Mouse (Mus musculus) kidney, postnatal 10 days (tissue): Measurements from ENCODE around the gene Slc35e2.
A peak's percentile ranks its signal among the peaks of the same experiment; 100 is the strongest.

Source experiments
- DNase-seq: peaks from one replicate; pipeline ENCODE4 v3.0.0; 2021; ENCODE audit warnings: mixed read lengths

Gene Slc35e2

DNA sequence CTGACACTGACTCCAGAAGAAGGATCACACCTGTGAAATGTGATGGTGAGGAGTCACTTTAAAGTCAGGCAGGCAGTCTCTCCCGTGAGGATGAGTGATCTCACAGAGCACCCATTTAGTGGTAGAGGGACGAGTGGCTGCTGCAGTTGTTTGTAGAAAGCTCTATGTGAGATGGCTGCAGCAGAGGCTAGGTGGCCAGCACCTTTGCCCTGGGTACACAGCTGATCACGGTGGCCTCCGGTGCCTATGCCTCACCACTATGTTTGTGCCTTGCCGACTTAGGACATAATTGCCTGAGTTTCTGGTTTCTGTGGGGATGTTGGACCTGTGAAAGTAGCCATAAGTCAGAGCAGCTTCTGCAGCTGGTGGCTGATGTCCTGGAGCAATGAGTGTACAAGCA is 23.5 kb upstream of the Slc35e2 start:
- DNase-seq: no peak

DNA sequence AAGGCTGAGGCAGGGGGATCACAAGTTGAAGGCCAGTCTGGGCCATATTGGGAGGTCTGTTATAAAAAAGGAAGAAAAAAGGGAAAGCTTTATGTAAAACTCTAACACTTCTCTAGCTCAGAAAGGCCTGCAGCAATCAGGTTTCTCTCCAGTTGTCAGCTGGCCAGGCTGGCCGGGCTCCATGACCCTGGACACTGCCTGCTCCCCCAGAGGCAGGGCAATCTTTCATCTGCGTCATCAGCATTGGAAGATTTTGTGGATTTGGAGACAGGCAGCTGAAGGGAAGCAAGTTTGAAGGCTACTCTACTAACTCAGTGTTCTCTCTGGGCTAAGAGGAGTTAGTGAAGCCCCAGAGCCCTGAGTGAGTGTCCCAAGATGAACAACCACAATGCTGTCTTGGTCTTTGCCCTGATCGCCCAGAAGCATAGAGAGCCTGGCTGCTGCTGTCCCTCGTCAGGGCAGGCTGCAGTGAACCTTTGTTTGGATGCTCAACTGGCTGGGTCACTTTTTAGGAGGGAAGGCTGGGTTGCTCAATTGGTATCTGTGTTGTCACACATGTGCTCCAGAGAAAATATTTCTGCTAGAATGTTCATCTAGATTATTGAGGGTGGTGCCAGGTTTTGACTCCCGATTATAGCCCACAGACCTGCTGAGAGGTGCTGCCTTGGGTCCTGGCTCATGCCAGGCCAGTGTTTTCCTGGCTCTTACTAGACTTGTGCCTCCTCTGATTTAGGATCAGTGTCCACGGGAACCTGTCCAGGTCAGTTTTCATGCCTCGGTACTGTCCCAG is 22.7 kb upstream of the Slc35e2 start:
- DNase-seq: peak; percentile 74

DNA sequence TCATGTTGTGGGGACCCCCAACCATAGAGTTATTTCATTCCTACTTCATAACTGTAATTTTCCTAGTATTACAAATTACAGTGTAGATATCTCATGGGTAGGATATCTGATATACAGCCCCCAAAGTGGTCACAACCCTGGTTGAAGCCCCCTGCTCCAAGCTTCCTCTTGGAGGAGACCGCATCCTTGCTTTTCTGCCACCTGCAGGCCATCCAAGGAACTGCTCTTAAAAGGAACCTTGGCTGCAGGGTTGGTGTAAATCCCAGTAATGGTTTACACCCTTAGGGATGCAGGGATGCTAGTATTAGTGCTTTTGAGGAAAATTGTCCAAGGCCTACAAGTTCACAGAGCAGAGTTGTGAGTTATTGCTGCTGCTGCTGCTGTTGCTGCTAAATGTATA is 20.8 kb upstream of the Slc35e2 start:
- DNase-seq: peak; percentile 77

DNA sequence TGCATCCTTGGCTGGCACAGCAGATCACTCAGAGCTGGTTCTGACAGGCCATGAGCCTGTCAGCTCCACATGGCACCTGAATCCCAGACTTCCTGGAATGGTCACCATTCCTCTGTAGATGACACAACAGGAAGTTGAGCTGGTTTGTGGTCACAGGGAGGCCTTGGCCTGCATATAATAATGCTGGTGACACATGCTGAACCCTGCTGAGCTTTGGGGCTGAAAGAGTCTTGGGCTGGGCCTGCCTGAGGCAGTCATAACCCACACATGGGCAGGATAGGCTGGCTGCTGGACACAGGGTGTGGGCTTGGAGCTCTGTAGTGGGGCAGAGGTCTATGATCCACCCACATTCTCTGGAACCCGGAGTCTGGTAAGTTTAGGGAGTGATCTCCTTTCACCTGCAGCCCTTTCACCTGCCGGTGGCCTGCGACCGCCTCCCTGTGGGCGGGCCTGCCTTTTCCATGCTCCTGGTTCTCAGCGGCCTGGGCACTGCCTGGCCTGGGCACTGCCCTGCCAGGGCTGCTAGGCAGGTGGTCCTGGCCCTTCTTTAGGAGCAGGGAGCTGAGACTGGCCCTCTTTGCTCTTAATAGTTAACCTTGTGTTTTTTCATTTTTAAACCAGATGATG is 18.8 kb upstream of the Slc35e2 start:
- DNase-seq: no peak

DNA sequence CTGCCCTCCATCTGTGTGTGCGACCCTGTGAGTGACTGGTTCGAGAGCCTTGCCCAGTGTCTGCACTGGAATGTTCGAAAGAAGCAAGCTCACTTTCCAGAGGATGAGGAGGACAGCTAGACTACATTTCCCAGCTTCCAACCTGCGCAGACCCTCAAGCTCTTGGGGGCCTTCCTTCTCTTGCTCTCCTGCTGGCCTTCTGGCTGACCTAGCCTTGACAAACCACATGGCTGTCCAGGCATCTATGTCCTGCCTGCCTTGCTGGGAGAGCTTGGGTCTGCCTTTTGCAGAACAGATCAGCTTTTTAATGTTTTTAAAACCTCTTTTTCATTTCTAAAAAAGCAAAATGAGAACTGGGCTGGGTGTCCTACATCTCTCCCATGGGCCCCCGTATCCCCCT is 11.9 kb upstream of the Slc35e2 start:
- DNase-seq: no peak

DNA sequence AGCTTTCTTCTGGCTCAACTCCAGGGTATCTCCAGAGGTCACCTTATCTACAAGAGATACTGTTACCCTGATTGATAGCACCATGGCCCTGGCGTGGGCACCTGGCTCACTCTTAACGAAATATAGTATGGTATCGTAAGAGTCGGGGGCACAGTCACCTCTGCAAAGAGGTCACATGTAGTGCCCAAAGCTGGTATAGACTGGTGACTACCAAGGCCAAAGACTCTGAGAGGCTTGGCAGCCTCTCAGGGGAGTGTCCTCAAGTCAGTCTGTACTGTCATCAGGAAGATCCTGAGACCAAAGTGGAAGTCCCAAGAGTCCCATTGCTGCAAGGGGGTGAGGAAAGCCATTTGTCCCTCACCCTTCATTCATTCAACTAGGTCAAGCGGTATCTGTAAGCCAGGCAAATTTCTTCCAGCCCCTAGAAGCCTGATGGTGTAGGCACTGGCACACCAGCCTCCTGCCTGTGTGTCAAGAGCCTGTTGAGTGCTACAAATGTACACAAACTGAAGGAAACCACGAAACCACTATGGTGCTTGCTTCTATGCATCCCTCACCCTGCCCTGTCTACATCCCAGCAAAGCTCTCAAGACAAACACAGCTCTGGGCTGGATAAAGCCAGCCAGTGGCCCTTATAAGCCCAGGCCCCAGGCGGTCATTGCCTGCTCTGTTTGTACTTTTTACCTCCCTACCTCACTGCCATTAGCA is 10.1 kb upstream of the Slc35e2 start:
- DNase-seq: no peak

DNA sequence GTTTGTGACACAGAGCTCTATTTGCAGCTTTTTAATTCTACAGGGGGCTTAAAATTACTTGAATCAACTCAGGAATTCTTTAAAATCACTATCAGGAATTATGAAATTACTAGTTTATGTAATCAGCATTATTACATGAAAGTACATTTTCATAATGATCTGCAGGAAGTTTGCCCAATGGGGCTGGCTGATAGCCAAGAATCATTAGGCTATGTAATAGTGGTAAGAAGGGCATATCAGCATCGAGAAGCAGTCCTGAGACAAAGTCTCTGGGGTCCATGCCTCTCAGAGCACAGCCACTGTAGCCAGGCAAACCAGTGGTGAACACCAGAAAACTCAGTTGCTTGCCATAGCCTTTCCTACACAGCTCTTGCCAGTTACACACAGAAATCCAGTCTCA is 7.4 kb upstream of the Slc35e2 start:
- DNase-seq: no peak

DNA sequence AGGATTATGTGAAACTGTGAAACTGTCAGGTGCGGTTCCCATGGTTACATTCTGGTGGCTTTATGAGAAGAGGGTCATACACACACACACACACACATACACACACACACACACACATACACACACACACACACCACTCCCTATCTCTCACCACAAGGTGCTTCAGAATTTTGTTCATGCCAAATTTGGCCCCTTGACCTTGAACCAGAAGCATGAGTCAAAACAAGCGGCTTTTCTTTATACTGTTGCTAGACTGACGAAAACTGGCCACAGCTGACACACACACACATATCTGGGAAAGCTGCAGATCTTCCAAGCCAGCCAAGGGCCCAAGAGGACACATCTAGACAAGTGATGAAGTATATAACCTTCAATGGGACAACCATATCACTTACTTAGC is 5.4 kb upstream of the Slc35e2 start:
- DNase-seq: no peak

DNA sequence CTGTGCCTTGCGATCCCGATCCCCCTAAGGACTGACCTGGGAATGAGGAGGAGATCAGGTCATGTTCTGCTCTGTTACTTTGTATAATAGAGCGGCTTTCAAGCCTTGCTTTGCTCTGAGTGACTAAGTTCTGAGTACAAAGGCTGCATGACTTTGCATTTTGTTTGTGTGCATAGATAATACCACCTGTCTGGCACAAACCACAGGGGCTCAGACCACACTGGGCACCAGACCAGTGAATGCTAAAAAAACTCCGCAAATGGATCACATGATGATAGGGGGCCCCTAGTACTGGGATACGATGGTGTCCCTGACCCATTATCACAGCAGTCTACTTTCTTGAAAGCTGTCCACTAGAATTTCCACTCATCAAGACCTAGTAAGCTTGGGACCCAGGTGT is 4.6 kb upstream of the Slc35e2 start:
- no peak for DNase-seq

DNA sequence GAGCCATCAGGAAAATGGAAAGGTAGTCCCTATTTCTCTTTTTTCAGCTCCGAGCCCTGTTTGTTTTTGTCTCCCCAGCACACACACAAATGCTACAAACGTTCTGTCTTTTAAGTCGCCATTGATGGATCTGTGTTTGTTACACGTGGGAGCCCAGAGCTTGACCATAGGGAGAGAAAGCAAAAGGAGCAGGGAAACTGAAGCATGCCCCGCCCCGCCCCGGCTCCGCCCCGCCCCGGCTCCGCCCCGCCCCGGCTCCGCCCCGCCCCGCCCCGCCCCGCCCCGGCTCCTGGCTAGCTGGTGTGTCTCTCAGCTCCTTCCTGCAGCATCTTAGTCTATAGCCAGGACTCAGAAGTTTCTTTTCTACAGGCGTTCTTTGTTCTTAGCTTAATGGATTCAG is 2.7 kb upstream of the Slc35e2 start:
- DNase-seq: no peak

DNA sequence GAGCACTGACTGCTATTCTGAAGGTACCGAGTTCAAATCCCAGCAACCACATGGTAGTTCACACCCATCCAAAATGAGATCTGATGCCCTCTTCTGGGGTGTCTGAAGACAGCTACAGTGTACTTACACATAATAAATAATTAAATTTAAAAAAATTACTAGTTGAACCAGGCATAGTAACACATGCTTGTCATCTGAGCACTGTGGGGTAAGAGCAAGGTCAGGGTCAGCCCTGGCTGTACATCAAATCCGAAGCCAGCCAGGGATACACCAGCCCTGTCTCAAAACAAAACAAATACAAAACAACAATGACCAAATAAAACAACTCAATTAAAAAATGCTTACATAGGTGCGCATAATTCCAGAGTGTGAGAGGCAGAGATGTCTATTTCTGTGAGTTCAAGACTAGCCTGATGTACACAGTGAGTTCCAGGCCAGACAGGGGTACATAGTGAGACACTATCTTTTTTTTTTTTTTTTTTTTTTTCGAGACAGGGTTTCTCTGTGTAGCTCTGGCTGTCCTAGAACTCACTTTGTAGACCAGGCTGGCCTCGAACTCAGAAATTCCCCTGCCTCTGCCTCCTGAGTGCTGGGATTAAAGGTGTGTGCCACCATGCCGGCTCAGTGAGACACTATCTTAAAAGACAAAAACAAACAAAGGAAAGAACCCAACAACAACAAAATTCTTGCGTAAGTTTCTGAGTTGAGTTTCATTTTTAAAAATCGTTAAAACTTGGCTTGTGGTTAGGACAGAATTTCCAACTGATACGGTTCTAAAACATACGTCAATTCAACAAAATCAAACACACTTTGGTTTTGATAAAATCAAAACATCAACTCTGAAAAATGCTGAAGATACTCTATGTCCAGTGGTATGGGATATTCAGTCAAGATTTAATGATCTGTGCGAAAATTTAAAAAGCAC is 1.1 kb upstream of the Slc35e2 start:
- no peak for DNase-seq

DNA sequence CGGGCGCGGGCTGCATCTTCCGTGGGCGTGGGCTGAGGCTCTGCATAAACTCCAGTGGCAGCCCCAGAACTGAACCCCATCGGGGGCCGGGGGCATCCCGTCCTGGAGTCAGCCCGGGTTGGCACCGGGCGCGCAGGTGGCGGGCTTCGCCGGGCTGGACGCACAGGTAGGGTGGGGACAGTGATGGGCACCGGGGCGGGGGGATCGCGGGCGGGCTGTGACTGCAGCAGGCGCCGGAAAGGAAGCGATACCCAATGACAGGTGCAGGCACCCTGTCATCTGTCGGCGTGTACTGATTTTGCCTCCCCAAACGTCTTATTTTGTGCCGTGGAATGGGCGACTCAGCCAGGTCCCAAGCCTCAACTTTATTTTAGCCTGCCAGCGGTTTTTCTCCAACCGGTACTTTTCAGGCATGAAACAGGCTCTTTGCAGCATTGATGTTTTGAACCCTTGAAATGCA is 811 bp downstream of the Slc35e2 start:
- no peak for DNase-seq

DNA sequence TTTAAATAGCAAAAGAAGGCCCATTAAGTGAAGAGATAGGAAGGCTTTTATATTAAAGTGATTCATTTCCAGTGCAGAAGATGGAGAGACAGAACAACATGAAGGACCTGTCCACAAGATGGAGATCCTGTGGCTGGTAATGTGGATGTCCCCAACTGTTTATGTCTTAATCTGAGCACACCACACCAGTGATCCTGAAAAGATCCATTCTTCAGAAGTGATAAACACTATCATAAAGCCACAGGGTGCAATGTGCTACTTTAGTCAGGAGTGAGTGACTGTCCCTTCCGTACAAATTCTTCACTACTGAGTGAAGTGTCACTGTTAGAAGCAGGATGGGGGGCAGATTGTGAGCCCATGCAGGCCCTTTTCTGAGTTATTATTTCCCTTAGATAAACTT is 1.5 kb downstream of the Slc35e2 start:
- no peak for DNase-seq

DNA sequence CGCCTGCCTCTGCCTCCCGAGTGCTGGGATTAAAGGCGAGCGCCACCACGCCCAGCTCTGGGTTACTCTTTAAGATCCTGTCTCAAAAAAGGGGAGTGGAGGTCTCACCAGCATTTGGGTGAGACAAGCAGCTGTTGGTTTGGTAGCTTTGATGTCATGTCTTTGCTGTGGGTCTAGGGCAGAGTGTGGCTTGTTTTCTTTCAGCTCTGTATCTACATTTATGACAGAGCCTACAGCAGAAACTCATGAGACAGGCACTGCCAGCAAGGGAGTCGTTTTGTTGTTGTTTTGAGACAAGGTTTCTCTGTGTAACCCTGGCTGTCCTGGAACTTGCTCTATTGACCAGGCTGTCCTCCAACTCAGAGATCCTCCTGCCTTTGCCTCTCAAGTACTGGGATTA is 2.6 kb downstream of the Slc35e2 start:
- DNase-seq: no peak

DNA sequence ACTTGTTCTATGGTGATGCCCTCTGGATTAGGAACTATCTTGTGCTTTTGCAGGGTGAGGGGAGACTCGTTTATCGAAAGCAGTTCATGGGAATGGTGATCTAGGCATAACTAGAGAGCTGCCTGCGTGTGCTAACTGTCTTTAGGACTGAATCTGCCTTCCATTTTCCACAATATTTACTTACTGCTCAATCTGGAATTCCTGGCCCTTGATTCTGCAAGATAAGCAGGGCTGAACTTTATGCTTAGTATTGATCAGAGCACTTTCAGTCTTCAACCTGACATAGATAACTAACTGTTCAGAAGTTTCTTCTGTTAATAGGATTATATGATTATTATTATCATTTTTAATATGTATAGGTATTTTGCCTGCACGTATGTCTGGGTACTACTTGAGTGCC is 3.9 kb downstream of the Slc35e2 start:
- DNase-seq: no peak

DNA sequence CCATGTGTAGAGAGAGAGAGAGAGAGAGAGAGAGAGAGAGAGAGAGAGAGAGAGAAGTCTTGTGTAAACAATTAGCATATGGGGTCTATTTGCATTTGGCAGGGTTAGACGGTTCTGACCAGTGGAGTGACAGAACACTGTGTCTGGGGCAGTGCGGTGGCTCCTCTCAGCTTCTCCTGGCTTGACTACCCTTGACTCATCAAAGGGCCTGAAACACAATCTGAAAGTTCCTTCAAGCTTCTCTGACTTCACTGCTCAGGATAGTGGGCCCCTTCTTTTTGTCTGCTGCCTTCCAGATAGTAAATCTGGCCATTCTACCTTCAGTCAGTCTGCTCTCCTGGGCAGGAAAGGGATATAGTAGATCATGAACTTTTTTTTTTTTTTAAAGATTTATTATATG is 5.6 kb downstream of the Slc35e2 start:
- no peak for DNase-seq

DNA sequence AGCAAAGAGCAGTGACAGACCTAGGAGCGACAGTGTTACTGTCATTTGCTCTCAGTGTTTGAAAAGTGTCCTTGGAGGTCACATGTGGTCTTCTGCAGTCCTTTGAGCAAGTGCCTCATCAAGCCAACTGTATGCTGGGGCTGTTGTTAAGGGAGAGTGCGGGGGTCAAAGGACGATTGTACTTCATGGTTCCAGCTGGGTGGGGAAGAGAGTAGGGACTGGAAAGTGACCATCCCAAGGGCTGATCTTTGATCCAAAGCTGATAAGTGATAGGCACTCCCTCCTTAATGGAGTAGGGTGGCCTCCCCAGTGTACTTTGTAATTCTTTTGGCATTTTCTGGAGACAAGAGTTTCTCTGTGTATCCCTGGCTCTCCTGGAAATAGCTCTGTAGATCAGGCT is 10.6 kb downstream of the Slc35e2 start:
- no peak for DNase-seq

DNA sequence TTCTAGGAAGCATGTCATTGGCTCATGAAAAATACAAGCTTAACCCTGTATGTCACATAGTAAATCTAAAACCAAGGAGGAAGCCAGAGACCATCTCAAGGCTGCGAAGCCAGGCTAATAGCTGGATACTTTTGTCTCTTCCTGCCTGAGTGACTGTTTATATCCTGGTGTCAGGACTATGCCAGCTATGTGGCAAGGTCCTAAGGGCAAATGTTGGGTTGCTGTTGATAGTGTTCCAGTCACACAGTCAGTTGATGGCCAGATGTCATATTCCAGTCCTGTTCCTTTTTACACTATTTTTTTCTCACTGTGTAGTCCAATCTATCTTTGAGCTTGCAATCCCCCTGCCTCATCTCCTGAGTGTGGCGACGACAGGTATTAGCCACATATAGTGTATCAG is 12.0 kb downstream of the Slc35e2 start:
- no peak for DNase-seq

DNA sequence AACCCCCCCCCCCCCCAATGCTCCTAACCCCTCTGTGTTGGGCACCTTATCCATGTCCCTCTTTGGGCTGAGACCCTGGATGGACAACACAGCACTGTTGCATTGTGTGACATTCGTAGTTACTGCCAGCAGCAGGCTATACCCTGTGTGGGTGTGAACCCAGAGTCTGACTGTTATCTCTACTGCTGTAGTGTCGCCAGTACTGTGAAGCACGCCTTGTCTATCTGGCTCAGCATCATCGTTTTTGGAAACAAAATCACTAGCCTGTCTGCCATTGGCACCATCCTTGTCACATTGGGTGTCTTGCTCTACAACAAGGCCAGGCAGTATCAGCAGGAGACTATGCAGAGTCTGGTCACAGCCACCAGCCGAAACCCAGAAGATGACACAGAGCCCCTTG is 17.1 kb downstream of the Slc35e2 start:
- no peak for DNase-seq

DNA sequence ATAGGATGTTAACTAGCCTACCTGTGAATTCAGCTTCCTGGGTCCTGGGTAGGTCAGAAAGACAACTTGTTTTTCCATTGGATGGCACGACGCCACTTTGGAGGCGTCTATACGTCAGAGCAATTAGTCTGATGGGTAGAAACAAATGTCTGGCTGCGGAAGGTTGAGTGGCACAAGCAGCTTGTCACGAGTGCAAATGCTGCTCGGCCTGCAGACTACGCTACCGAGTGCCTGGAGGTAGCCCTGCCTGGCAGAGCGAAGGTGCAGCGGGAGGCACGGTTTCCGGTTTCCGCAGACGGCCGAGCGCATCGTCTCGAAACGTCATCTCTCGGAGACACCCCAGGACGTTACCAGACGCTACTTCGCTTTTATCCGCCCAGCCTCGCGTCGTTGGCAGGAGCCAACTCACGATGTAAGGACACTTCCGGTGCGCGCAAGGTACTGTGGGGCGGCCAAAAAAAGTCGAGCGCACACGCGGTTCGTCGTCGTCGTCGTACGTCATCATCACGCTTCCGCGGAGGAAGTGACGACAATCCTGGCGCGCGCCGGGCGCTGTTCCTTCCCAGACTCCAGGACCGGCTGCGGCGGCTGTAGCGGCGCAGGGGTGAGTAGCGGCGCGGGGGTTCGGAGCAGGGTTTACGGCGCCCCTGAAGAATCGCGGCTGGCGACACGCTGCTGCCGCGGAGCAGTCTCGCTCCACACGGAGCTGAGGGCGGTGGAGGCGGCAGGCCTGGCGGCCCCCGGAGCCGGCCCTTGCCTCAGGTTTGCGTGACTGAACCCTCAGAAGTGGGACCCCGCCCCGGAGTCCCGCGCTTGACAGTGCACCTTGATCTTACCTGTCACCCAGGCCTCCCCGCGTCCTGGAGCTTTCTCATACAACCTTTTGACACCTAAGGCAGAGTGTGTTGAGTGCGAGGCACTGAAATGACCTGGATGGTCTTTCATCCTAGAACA is 23.4 kb downstream of the Slc35e2 start, which contains the start of gene Cdk11b:
TSS of gene Cdk11b (plus strand) at position 517 of the 954 bp plus-strand sequence.
- peak; percentile 98 for DNase-seq

DNA sequence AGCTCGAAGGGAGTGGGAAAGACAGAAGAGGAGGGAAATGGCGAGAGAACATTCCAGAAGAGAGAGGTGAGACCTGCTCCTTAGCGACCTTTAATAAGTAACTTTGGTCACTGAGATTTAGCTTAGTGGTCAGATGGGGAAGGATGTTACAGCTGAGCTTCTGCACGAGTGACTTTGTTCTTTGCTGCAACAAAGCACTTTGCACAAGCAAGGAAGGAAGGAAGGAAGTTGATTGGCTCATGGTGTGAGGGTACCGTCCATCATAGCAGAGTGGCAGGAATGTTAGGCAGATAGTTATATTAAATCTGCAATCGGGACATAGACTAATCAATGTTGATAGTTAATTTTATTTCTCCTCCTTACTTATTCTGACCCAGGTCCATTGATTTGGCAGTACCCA is 29.1 kb downstream of the Slc35e2 start:
- DNase-seq: no peak
